Mouse (Mus musculus): ENCODE results near the gene Ptges2. TPM values are rescaled to one million over a fixed set of nuclear protein-coding genes. Genes with fewer than 3 reads are reported as not detected.

The Ptges2 gene
- 5.3 TPM for polyA plus RNA-seq (2015; fragmentation: Illumina TruSeq; extraction: RNeasy Lipid Tissue Mini Kit (QIAGEN cat#74804); ENCODE audit: insufficient read depth, low read depth, low replicate concordance)

DNA sequence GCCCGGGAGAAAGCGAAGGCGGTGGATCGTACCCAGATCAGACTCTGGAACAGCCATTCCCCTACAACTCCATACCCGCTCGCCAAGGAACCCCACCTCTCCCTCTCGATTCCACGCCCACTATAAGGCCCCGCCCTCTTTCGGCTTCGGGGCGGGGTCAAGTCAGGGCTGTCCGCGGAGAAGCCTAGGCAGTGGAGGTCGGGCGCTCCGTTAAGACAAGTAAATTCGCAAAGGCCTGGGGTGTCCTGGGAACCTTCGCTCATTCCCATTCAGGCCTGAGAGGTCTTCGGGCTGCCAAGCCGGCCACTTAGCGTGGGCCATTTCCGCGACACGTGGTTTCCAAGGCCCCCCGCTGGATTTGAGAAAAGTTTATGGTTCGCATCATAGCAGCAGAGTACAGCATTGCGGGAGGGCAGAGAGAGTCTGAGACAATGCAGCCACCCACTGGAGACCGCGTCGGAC lies at the start of gene Ptges2:
Gene Ptges2 (plus strand): TSS at position 413 of the 462 bp plus-strand sequence.

DNA sequence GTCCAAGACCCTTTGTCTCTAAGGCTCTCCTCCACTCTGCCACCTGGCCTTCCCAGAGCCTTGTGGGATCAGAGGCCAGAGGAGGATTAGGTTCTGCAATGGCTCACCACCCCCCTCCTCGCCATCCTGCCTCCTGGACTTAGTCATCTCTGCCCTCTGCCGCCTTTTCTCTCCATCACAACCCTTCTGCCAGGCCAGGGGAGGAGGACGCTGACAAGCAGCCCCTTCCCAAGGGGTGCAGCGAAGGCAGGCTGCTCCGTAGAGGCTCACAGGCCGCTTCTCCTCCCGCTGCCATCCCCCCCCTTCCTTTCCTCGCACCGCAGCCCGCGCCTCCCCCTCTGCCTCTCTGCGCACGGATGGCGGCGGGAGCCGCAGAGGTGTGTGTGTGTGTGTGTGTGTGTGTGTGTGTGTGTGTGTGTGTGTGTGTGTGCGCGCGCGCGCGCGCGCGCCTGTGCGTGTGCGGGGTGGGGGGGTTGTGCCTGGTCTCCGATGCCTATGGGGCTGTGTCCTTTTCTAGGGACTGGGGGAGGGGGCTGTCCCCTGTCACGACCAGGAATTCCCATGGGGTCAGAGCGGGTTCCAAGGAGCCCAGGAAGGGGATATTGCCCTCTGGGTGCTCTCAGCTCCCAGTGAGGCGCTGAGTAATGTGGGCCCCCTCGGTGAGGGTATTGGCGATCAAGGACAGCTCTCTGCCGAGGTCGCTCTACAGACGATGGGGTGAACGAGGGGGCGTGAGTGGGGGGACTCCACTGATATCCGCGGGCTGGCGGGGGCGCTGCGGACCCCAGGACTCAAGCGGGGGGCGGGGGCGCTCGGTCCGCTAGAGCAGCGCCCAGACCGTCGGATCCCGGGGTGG lies 43.3 kb upstream of the Ptges2 start, which contains the start of gene Ciz1:
Gene Ciz1 (plus strand): TSS at position 177 of the 856 bp plus-strand sequence.

DNA sequence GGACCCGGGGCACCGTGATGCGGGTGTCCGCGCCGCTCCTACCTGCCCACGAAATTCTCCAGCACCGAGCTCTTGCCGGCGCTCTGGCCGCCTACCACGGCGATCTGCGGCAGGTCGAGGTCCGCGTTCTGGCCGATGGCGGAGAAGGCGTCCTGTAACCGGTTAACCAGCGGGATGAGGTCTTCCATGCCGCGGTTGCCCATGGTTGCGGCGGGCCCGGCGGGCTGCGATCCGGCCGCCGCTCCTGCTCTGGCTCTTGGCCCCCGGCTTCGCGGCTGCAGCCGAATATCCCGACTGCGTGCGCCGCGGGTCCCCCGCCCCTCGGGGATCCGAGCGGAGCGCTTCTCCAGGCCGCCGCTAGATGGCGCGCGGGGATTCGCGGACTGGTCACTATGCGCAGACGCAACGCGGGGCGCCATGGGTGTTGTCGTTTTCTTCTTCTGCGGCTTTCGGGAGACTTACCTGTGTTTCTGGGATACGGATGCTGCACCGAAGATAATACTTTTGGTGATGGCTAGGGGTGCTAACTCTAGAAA lies 42.6 kb upstream of the Ptges2 start, which contains the start of gene Dnm1:
Gene Dnm1 (minus strand): TSS at position 332 of the 536 bp plus-strand sequence.

DNA sequence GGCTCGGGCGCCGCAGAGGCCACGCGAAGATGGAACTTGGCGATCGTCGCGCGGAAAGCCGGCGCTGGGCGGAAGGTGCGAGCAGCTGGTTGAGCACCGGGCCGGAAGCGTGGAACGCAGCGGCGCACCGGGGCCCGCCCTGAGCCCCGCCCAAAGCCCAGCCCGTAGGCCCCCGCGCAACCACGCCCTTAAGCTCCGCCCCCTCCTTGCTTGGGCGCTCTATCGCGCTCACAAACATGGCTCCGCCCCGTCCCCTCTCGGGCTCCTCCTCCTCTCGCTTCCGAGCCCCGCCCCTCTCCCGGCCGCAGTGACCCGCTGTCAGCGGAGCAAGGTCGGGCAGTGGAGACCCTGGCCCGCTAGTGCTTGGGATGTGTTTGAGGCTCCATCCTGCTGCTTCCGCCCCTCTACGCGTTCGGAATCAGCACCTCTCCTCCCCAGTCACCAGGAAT lies 13.9 kb upstream of the Ptges2 start, which contains the start of gene 1110008P14Rik:
Gene 1110008P14Rik (minus strand): TSS at position 164 of the 449 bp plus-strand sequence.

DNA sequence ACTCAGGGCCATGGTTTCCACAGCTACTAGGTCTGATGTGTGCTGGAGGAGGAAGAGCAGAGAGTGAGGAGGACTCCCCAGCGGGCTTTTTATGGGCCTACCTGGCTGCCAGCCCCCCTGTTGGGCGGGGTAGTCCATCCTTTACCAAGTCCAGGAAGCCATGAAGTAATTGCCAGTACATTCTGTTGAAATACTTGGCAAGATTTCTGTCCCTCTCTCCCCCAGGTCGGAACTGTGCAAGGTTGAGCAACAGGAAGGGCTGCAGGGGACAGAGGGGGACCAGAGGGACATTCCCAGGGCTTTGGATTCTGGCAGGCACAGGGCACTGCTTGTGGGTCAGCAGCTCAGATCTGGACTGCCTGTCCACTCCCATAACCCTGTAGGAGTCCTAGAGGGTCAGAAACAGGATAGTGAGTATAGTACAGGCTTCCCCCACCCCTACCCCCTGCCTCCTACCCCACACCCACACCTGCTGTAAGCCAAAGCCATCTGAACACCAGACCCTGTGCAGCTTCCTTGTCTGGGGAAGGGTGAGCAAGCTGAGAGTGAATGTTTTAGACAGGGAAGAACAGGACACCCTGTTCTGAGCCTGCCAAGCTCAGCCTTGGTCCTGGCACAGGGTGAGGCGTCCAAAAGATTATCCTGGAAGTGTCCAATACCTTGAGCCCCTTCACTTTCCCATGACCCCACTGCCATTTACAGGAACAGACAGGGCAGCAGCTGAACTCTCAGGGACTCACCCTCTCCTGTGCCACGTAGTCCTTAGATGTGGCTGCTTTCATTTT lies 7.8 kb upstream of the Ptges2 start, which contains the start of gene Lcn2:
Gene Lcn2 (minus strand): TSS at position 547 of the 785 bp plus-strand sequence.

DNA sequence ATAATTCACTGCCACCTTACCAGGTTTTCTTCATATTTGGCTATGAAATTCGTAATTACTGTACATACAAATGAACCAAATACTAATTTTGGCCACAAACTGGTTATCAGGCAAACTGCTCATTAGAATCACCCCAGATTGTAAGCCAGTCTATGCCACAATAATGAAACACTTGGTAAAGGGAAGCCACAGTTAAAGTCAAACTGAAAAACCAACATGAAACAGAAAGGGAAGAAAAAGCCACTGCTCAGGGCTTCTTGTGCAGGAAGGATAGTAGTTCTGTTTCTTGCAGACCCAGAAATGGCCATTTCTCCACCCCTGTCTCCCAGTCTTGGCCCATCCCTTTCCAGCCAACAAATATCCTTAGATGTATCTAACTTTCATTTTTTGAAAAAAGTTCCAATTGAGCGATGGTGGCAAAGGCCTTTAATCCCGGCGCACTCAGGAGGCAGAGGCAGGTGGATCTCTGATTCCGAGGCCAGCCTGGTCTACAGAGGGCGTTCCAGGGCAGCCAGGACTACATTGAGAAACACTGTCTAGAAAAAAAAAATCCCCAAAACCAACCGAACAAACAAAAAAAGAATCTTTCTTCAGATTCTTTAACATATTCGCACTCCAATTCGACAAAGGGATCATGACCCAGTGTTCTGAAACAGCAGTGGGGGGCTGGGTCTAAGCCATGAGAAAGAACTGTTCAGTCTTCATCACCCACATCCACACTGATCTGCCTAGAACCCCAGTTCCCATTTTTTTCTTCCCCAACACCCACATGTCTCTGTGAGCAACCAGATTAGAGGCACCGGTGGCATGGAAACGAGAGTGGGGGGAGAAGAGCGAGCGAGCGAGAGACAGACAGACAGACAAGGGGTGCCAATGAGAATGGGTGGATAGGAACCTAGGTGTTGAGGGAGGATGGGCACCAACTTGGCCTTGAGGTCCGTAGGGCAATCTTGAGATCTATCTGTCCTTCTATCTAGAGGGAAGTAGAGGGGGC lies 54.4 kb downstream of the Ptges2 start, which contains the start of gene Naif1:
Gene Naif1 (plus strand): TSS at position 697 of the 994 bp plus-strand sequence.

DNA sequence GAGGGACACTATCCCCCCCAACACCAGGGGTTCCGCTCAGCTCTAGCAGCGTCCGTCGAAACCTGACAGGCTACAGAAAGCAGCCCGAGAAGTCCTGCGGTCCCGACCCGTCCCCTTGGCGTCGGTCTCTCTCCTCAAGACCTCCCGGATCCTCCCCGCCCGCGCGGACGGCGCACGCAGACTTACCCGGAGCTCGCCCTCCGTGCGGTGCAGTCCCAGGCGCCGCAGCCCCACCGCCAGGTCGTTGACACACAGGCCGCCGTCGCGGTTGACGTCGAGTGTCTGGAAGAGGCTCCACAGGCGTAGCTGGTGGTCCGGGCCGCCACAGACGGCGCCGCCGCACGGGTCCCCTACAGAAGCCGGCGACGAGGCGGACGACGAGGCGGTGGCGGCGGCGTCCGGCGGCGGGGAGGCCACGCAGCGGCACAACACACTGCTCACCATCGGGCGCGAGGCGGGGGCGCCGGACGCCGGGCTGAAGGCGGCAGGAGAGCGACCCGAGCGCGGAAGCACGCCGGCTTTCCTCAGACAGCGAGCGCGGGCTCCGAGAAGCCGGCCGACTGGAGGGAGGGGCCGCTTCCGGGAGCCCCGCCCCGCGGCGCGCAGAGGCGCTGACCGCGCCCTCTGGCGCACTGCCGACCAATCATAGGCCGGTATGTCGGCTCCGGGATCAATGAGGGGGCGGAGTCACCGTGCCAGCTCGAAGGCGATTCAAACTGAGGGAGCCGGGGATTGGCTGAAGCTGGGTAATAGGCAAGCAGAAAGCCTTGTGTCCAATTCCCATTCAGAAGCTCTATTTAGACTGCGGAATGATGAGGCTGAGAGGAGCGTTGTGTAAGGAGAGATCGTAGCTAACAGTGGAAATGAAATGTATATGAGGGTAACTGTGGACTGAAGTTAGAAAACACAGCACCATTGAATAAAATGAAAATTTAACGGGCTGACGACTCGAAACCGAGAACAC lies 55.5 kb downstream of the Ptges2 start, which contains the start of gene Slc25a25:
Gene Slc25a25 (minus strand): TSS at position 565 of the 964 bp plus-strand sequence.

Other genes starting within 250 kb of the Ptges2 start
- 13.6 TPM for gene Prrc2b, start 244.8 kb upstream of the Ptges2 start, polyA plus RNA-seq (2015; fragmentation: Illumina TruSeq; extraction: RNeasy Lipid Tissue Mini Kit (QIAGEN cat#74804); ENCODE audit: insufficient read depth, low read depth, low replicate concordance)
- 4.7 TPM for gene Pomt1, start 159.3 kb upstream of the Ptges2 start, polyA plus RNA-seq (2015; fragmentation: Illumina TruSeq; extraction: RNeasy Lipid Tissue Mini Kit (QIAGEN cat#74804); ENCODE audit: insufficient read depth, low read depth, low replicate concordance)
- 20.1 TPM for gene Uck1, start 135.7 kb upstream of the Ptges2 start, polyA plus RNA-seq (2015; fragmentation: Illumina TruSeq; extraction: RNeasy Lipid Tissue Mini Kit (QIAGEN cat#74804); ENCODE audit: insufficient read depth, low read depth, low replicate concordance)
- gene Golga2, start 108.5 kb upstream of the Ptges2 start, polyA plus RNA-seq (2015; fragmentation: Illumina TruSeq; extraction: RNeasy Lipid Tissue Mini Kit (QIAGEN cat#74804); ENCODE audit: insufficient read depth, low read depth, low replicate concordance): 13.0 TPM
- 67.1 TPM for gene Swi5, start 107.8 kb upstream of the Ptges2 start, polyA plus RNA-seq (2015; fragmentation: Illumina TruSeq; extraction: RNeasy Lipid Tissue Mini Kit (QIAGEN cat#74804); ENCODE audit: insufficient read depth, low read depth, low replicate concordance)
- gene Ciz1, start 43.6 kb upstream of the Ptges2 start, polyA plus RNA-seq (2015; fragmentation: Illumina TruSeq; extraction: RNeasy Lipid Tissue Mini Kit (QIAGEN cat#74804); ENCODE audit: insufficient read depth, low read depth, low replicate concordance): 37.5 TPM
- gene Dnm1, start 42.6 kb upstream of the Ptges2 start, polyA plus RNA-seq (2015; fragmentation: Illumina TruSeq; extraction: RNeasy Lipid Tissue Mini Kit (QIAGEN cat#74804); ENCODE audit: insufficient read depth, low read depth, low replicate concordance): 12.4 TPM
- 20.2 TPM for gene 1110008P14Rik, start 14.0 kb upstream of the Ptges2 start, polyA plus RNA-seq (2015; fragmentation: Illumina TruSeq; extraction: RNeasy Lipid Tissue Mini Kit (QIAGEN cat#74804); ENCODE audit: insufficient read depth, low read depth, low replicate concordance)
- gene Lcn2, start 7.6 kb upstream of the Ptges2 start, polyA plus RNA-seq (2015; fragmentation: Illumina TruSeq; extraction: RNeasy Lipid Tissue Mini Kit (QIAGEN cat#74804); ENCODE audit: insufficient read depth, low read depth, low replicate concordance): 4.9 TPM
- 0.50 TPM for gene Naif1, start 54.6 kb downstream of the Ptges2 start, polyA plus RNA-seq (2015; fragmentation: Illumina TruSeq; extraction: RNeasy Lipid Tissue Mini Kit (QIAGEN cat#74804); ENCODE audit: insufficient read depth, low read depth, low replicate concordance)
- 4.5 TPM for gene Slc25a25, start 55.5 kb downstream of the Ptges2 start, polyA plus RNA-seq (2015; fragmentation: Illumina TruSeq; extraction: RNeasy Lipid Tissue Mini Kit (QIAGEN cat#74804); ENCODE audit: insufficient read depth, low read depth, low replicate concordance)
- 7.6 TPM for gene Fam102a, start 139.4 kb downstream of the Ptges2 start, polyA plus RNA-seq (2015; fragmentation: Illumina TruSeq; extraction: RNeasy Lipid Tissue Mini Kit (QIAGEN cat#74804); ENCODE audit: insufficient read depth, low read depth, low replicate concordance)
- gene Dpm2, start 175.0 kb downstream of the Ptges2 start, polyA plus RNA-seq (2015; fragmentation: Illumina TruSeq; extraction: RNeasy Lipid Tissue Mini Kit (QIAGEN cat#74804); ENCODE audit: insufficient read depth, low read depth, low replicate concordance): 30.0 TPM
- gene Pip5kl1, start 178.9 kb downstream of the Ptges2 start, polyA plus RNA-seq (2015; fragmentation: Illumina TruSeq; extraction: RNeasy Lipid Tissue Mini Kit (QIAGEN cat#74804); ENCODE audit: insufficient read depth, low read depth, low replicate concordance): not detected
- not detected for gene 9430097D07Rik, start 179.8 kb downstream of the Ptges2 start, polyA plus RNA-seq (2015; fragmentation: Illumina TruSeq; extraction: RNeasy Lipid Tissue Mini Kit (QIAGEN cat#74804); ENCODE audit: insufficient read depth, low read depth, low replicate concordance)
- gene St6galnac4, start 191.2 kb downstream of the Ptges2 start, polyA plus RNA-seq (2015; fragmentation: Illumina TruSeq; extraction: RNeasy Lipid Tissue Mini Kit (QIAGEN cat#74804); ENCODE audit: insufficient read depth, low read depth, low replicate concordance): 8.7 TPM
- gene St6galnac6, start 203.8 kb downstream of the Ptges2 start, polyA plus RNA-seq (2015; fragmentation: Illumina TruSeq; extraction: RNeasy Lipid Tissue Mini Kit (QIAGEN cat#74804); ENCODE audit: insufficient read depth, low read depth, low replicate concordance): 8.5 TPM
- gene Ak1, start 225.9 kb downstream of the Ptges2 start, polyA plus RNA-seq (2015; fragmentation: Illumina TruSeq; extraction: RNeasy Lipid Tissue Mini Kit (QIAGEN cat#74804); ENCODE audit: insufficient read depth, low read depth, low replicate concordance): 4.1 TPM

All from pancreas, adult 10 weeks (tissue).